Mouse (Mus musculus) right cerebral cortex, postnatal 25 days (tissue): ENCODE results near the gene Gpr146.

Experiments
- DNase-seq: peaks from one replicate; pipeline ENCODE4 v3.0.0; 2022

Gene Gpr146

GRCm38 (mm10) chr5:139359244-139359643, 18.3 kb upstream of the Gpr146 start:
- DNase-seq = no peak

GRCm38 (mm10) chr5:139363858-139364257, 13.6 kb upstream of the Gpr146 start:
- no peak for DNase-seq

DNA sequence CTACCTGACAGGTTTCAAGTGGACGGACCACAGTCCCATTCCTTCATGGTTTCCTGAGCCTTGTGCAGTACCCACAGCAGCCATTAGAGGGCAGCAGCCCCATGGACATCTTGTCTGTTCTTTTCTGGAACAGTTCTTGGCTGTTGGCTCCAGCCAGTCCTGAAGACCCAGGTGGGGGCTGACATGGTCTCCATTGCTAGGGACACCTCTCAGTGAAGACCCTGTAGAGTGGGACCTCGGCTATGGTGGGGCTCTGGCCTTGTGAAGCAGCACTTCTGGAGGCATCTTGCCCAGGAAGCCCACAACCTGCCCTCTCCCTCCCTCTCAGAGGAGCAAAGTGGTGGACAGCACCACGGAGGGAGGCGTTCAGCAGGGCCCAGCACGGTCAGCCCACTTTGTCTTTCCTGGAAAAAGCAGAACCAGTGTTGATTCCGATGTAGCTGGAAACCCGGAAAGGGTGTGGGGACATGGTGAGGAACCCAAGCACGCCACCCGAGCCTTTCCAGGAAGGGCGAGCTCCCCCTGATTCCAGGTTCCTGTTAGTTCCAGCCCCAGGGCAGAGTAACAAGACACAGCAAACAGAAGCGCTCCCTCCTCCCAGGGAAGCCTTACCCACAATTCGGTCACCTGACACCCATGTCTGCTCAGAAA, 13.1 kb upstream of the Gpr146 start:
- DNase-seq = peak; percentile 83

GRCm38 (mm10) chr5:139364911-139365571, 12.5 kb upstream of the Gpr146 start:
- no peak for DNase-seq

DNA sequence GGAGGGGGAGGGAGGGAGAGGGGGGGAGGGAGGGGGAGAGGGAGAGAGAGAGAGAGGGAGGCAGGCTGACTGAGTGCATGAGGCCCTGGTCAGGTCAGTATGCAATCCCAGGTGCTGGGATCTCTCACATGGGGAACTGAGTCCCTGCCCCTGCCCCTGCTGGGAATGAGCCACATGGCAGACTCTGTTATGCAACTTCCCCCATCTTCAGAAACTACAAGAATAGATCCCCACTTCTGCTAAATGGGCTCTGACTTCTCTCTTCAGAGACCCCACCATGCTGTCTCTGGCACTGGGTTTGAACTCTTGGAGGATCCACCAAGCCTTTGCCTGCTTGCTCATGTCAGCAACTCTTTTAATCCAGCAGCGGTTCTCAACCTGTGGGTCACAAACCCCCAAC, 11.7 kb upstream of the Gpr146 start:
- no peak for DNase-seq

- no peak for DNase-seq
Measured at GRCm38 (mm10) chr5:139366484-139366883, 11.0 kb upstream of the Gpr146 start.

DNA sequence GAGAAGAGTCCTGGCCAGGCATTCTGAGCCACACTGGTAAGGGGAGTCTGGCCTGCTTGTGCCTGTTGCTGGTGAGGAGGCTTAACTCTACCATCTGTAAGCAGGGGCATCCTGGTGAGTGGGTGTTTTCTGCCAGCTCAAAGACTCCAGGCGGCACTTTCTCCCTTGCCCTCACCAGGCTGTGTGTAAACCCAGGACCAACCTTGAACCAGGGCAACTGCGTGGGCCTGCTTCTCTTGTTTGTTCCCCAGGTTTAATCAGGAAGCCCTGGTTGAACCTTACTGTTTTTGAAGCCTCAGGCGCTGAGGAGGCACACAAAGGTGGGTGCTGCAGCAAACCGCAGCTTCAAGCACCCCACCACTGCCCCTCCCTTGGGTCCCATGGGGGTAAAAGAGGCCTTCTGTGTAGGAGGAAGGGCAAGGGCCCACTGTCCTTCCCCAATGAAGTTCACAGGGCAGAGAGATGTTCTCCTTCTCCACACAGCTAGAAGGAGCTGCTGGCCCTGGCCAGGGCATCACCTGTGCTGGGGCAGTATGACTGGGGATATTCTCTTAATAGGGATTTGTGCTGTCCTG, 9.5 kb upstream of the Gpr146 start:
- DNase-seq = no peak

GRCm38 (mm10) chr5:139368638-139369320, 8.7 kb upstream of the Gpr146 start:
- DNase-seq = no peak

DNA sequence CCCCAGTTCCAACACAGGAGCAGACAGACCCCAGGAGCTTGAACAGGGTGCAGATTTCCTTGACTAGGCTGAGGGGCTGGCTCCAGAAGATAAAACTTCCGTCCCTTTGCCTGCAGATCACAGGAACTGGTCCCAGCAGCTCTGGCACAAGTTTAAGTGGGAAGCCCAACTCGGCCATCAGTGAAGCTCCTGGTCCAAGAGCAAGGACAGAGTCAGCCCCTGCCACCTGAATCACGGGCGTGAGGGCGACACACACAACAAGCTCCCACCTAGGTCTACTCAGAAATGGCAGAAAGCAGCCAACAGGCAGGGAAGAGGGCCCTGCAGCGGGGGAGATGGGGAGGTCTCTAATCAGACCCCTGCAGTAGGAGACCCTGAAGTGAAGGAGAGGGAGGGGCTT, 7.2 kb upstream of the Gpr146 start:
- DNase-seq = no peak

DNA sequence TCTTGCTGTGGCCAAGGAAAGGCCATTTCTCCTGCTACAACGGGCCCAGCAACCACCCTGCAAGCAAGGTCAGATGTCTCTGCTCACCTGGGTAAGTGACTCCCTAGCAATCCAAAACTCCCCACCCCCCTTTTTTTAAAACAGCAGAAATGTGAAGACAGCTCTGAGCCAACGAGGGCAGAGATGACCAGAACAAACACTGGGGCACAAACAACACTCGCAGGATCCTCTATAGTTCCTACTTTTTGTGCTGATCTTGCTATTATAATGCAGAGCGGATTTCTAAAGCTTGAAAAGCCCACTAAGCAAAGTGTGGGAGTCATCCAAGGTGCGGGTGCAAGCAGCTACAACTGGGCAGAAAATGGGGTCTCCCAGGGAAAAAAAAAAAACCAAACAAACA, 6.4 kb upstream of the Gpr146 start:
- no peak for DNase-seq

DNA sequence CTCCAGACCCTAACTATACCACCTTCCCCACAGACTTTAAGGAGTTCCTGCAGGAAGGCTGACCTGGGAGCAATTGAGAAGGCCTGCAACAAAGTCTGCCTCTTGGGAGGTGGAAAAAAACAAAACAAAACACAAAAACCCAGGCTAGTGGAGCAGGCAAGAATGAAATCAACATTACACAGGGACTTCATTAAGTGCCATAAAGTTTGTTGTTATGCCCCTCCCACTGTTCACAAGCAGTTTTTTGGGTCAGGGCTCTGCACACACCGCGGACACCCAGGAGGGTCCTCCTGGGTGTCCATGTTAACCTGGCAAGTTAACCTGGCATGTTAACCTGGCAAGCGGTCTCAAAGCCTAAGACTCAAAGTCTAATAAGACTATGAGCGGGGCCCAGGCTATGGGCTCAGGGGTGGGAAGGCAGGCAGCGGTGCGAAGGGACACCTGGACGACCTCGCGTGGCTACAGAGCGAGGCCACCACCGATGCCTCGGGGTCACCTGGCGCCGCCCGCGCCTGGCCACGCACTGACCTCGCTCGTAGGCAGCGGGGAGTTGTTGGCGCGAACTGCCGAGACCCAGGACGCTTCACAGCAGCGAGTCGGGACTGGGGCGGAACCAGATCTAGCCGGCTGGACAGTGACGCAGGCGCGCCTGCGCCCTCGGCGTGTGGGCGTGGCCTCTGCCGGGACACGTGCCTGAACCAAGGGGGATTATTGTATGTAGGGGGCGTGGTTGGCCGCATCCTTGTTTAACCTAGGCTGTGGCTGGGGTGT, 5.7 kb upstream of the Gpr146 start:
- DNase-seq = peak; percentile 88

- DNase-seq = no peak
Measured at GRCm38 (mm10) chr5:139373126-139373525, 4.4 kb upstream of the Gpr146 start.

DNA sequence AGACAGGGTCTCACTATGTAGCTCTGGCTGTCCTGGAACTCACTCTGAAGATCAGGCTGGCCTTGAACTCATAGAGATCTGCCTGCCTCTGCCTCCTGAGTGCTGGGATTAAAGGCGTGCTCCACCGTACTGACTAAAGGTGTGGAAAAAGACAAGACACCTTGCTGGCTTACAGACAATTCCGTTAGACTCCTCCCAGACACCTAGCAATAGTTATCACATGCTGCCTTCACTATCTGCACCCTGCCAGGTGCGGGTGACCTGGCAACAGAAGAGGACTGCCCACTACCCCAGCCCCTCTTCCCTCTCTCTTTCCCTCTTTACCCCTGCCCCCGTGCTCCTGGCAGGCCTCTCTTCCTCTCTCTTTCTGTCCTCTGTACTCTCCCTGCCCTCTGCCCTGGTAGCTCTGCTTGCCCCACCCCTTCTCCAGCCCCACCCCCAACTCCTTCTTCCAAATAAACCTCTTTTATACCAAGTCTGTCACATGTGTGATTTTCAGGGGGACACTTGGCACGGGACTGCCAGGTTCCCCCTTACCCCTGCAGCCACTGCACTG, 3.5 kb upstream of the Gpr146 start:
- DNase-seq = no peak

- DNase-seq = no peak
Measured at GRCm38 (mm10) chr5:139374841-139375240, 2.7 kb upstream of the Gpr146 start.

DNA sequence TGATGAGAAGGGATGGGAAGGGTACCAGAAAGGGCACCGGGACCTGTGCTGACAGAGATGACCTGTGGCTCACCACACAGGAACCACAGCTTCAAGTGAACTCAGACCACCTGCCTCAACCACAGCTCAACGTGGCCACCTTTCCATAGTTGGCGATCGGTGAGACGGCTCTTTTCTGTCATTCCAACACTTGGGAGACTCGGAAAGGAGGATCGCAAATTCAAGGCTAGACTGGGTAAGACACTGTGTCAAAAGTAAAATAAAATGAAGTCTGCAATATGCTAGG, 717 bp downstream of the Gpr146 start:
- DNase-seq = no peak

DNA sequence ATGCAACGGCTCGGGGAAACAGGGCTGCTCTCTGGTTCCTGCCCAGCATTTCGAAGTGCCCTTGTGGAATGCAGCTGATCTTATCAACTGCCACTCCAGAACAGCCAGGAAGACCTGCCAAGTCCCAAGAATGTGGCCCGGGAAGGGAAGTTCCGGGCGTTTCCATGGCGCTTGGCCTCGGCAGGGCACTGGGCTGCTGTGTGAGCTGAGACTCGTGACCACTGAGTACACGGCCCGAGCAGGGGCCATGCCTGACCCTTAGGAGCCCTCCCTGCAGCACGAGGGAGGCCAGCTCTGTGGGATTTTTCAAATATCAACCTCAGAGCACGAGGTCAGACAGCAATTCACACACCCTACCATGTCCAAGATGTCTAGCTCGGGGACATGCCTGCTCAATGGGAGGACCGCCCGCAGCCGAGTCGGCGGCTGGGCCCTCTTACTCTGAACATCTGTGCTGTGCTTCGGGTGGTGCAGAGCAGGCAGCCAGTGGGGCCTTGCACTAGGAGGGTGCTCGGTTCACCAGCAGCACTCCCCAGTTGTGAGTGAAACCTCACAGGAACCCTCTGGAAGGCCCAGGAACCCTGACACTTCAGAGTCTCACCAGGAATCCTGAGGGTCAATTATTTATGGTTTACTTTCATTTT, 1.6 kb downstream of the Gpr146 start:
- no peak for DNase-seq

DNA sequence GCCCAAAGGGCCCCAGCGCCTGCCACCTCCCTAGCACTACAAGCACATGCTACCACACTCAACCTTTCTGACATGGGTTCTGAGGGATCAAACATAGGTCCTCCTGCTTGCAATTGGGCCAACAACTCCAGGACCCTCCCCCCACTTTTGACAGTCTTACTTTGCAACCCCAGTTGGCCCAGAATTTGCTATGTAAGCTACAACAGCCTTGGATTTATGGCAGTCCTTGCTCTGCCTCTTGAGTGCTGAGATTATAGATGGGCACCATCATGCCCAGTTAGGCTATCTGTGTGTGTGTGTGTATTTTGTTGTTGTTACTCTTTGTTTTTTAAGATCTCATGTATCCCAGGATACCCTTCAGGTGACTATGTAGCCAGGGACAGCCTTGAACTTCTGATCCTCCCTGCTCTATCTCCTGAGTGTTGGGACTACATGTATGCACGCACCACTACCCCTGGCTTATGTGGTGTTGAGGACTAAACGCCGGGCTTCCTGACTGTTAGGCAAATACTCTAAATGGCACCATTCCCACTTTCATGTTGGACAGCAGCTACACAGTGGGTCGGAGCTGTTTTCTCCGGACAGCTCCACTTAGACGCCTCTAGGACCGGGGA, 2.4 kb downstream of the Gpr146 start:
- DNase-seq = no peak

GRCm38 (mm10) chr5:139380385-139381248, 3.1 kb downstream of the Gpr146 start:
- DNase-seq = peak; percentile 88

GRCm38 (mm10) chr5:139381586-139382513, 4.4 kb downstream of the Gpr146 start:
- DNase-seq = no peak

DNA sequence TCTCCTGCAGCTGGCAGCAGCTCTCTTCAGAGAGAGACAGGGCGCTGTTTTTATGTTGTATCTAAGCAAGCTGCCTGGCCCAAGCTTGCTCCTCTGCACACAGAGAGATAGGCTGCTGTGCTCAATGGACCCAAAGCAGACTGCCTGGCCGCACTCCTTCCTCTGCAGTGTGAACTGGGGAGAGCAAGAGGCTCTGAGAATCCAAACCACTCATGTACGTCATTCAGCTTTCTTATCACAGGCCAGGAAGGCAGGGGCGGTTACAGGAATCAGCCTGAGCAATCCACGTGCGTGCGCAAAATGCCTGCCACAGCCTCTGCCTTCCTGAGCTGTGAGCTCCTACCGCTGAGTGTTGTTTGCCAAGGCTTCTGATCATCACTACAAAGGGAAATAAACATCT, 5.3 kb downstream of the Gpr146 start:
- peak; percentile 61 for DNase-seq
